Mouse (Mus musculus) MEL (cell line): ENCODE data around the gene Pnkp. TPM values are rescaled to one million over a fixed set of nuclear protein-coding genes. Genes with fewer than 3 reads are reported as not detected.

ENCODE experiments used
- DNase-seq: peaks from one replicate; pipeline ENCODE4 v3.0.0; 2011; ENCODE audit warnings: low read depth, low spot score
- H3K27ac ChIP-seq: 2 replicates; pipeline ENCODE4 v1.5.1; 2012; ENCODE audit warnings: low read depth, mild to moderate bottlenecking, control low read depth, low read length, moderate library complexity; ENCODE audit not compliant: control insufficient read depth
- H3K27me3 ChIP-seq, 2 experiments: fragments of 150-350 bp in 1 of 2; sonication (generic) in 1 of 2; 2 replicates each; pipeline ENCODE4 v1.6.1; 2012; ENCODE audit warnings: low read length in 2 of 2, mild to moderate bottlenecking in 2 of 2, improper control_type of control experiment in 1 of 2, moderate library complexity in 1 of 2; ENCODE audit not compliant: insufficient read depth in 2 of 2, control insufficient read depth in 1 of 2
- H3K36me3 ChIP-seq, 2 experiments: 2 replicates each; pipeline ENCODE4 v1.6.1; 2012 to 2014; ENCODE audit warnings: low read length in 2 of 2, improper control_type of control experiment in 1 of 2, inconsistent platforms in 1 of 2, mild to moderate bottlenecking in 1 of 2; ENCODE audit not compliant: insufficient read depth in 2 of 2, control insufficient read depth in 1 of 2
- H3K4me1 ChIP-seq, 2 experiments: fragments of 150-350 bp in 1 of 2; sonication (generic) in 1 of 2; 2 replicates each; pipeline ENCODE4 v1.6.1; 2012; ENCODE audit warnings: low read length in 2 of 2, improper control_type of control experiment in 1 of 2, mild to moderate bottlenecking in 1 of 2; ENCODE audit not compliant: insufficient read depth in 2 of 2, control insufficient read depth in 1 of 2
- H3K4me3 ChIP-seq, 2 experiments: fragments of 150-350 bp in 1 of 2; sonication (generic) in 1 of 2; 2 replicates each; pipeline ENCODE4 v1.5.1; 2012; ENCODE audit warnings: low read depth in 2 of 2, low read length in 2 of 2, mild to moderate bottlenecking in 2 of 2, moderate library complexity in 2 of 2, control low read depth in 1 of 2, improper control_type of control experiment in 1 of 2; ENCODE audit not compliant: control insufficient read depth in 1 of 2, insufficient read depth in 1 of 2
- H3K79me2 ChIP-seq: 2 replicates; pipeline ENCODE4 v1.6.1; 2012; ENCODE audit warnings: mild to moderate bottlenecking, low read length, moderate library complexity; ENCODE audit not compliant: control insufficient read depth, poor library complexity, insufficient read depth
- H3K9ac ChIP-seq: 2 replicates; pipeline ENCODE4 v1.6.1; 2012; ENCODE audit warnings: low read depth, mild to moderate bottlenecking, control low read depth, low read length, moderate library complexity; ENCODE audit not compliant: control insufficient read depth, poor library complexity, severe bottlenecking
- H3K9me3 ChIP-seq: fragments of 150-350 bp; sonication (generic); replicated peaks from 2 replicates; pipeline ENCODE4 v1.6.1; 2012; ENCODE audit warnings: mild to moderate bottlenecking, low read length, improper control_type of control experiment, moderate library complexity; ENCODE audit not compliant: insufficient read depth
- ELF1 ChIP-seq: IDR thresholded peaks from 2 replicates; pipeline ENCODE4 v1.6.1; 2014; ENCODE audit warnings: low read depth, mild to moderate bottlenecking, inconsistent platforms, low read length, improper control_type of control experiment, moderate library complexity
- GABPA ChIP-seq: IDR thresholded peaks from 2 replicates; pipeline ENCODE4 v1.6.1; 2012; ENCODE audit warnings: low read depth, mild to moderate bottlenecking, inconsistent platforms, low read length, improper control_type of control experiment, moderate library complexity
- GATA1 ChIP-seq: IDR thresholded peaks from 2 replicates; pipeline ENCODE4 v1.6.1; 2011; ENCODE audit warnings: low read depth, low read length, improper control_type of control experiment
- MAZ ChIP-seq: IDR thresholded peaks from 2 replicates; pipeline ENCODE4 v1.6.1; 2012; ENCODE audit warnings: low read depth, mild to moderate bottlenecking, inconsistent platforms, low read length, improper control_type of control experiment
- MYB ChIP-seq: IDR thresholded peaks from 2 replicates; pipeline ENCODE4 v1.6.1; 2011; ENCODE audit warnings: mild to moderate bottlenecking, low read depth, low read length, improper control_type of control experiment
- MYC ChIP-seq: IDR thresholded peaks from 2 replicates; pipeline ENCODE4 v1.6.1; 2011; ENCODE audit warnings: low read depth, mild to moderate bottlenecking, low read length, improper control_type of control experiment, moderate library complexity
- NELFE ChIP-seq: IDR thresholded peaks from 2 replicates; pipeline ENCODE4 v1.6.1; 2011; ENCODE audit warnings: low read depth, low read length, improper control_type of control experiment
- NRF1 ChIP-seq: IDR thresholded peaks from 2 replicates; pipeline ENCODE4 v1.6.1; 2014; ENCODE audit warnings: low read depth, mild to moderate bottlenecking, inconsistent platforms, low read length, improper control_type of control experiment, moderate library complexity; ENCODE audit not compliant: poor library complexity, insufficient read depth, severe bottlenecking
- POLR2A ChIP-seq, 2 experiments: IDR thresholded peaks; 2 replicates each; pipeline ENCODE4 v1.6.1; 2011 to 2012; ENCODE audit warnings: low read length in 2 of 2, mild to moderate bottlenecking in 2 of 2, control low read depth in 1 of 2, improper control_type of control experiment in 1 of 2, low read depth in 1 of 2, moderate library complexity in 1 of 2; ENCODE audit not compliant: control insufficient read depth in 1 of 2, insufficient read depth in 1 of 2, poor library complexity in 1 of 2
- RAD21 ChIP-seq: IDR thresholded peaks from 2 replicates; pipeline ENCODE4 v1.6.1; 2011; ENCODE audit warnings: mild to moderate bottlenecking, low read depth, low read length, improper control_type of control experiment
- SIN3A ChIP-seq: IDR thresholded peaks from 2 replicates; pipeline ENCODE4 v1.6.1; 2012; ENCODE audit warnings: low read length, improper control_type of control experiment, inconsistent platforms
- TCF12 ChIP-seq: IDR thresholded peaks from 2 replicates; pipeline ENCODE4 v1.6.1; 2014; ENCODE audit warnings: low read depth, mild to moderate bottlenecking, inconsistent platforms, low read length, improper control_type of control experiment, moderate library complexity
- UBTF ChIP-seq: IDR thresholded peaks from 2 replicates; pipeline ENCODE4 v1.6.1; 2012; ENCODE audit warnings: low read depth, mild to moderate bottlenecking, inconsistent platforms, low read length, improper control_type of control experiment, moderate library complexity, borderline replicate concordance; ENCODE audit not compliant: insufficient read depth
- USF2 ChIP-seq, 2 experiments: IDR thresholded peaks; 2 replicates each; pipeline ENCODE4 v1.6.1; 2011 to 2012; ENCODE audit warnings: improper control_type of control experiment in 2 of 2, low read length in 2 of 2, borderline replicate concordance in 1 of 2, inconsistent platforms in 1 of 2, low read depth in 1 of 2, mild to moderate bottlenecking in 1 of 2; ENCODE audit not compliant: insufficient read depth in 1 of 2
- ZC3H11A ChIP-seq: IDR thresholded peaks from 2 replicates; pipeline ENCODE4 v1.6.1; 2012; ENCODE audit warnings: low read depth, mild to moderate bottlenecking, inconsistent platforms, low read length, improper control_type of control experiment
- polyA plus RNA-seq, 2 experiments: library from polyadenylated mRNA; stranded (reverse) in 1 of 2; unstranded in 1 of 2; fragments of >175 nt in 1 of 2; fragments of >200 nt in 1 of 2; gene quantifications; 2 replicates each; pipeline versions ENCODE4 v1.2.1 to v1.2.4; 2012; ENCODE audit warnings: low replicate concordance in 2 of 2, low read depth in 1 of 2; ENCODE audit not compliant: insufficient read length in 2 of 2, insufficient read depth in 1 of 2, missing spikeins in 1 of 2
- total RNA-seq: library from RNA; depleted of rRNA; stranded (reverse); fragments of 300-350 nt; gene quantifications from 2 replicates; pipeline ENCODE4 v1.2.3, GENCODE M21; 2012

Pnkp gene
- total and polyA plus RNA-seq, 3 experiments: 39.3 to 45.6 TPM; not detected in 1

- DNase-seq: peak; percentile 83
- H3K27me3 ChIP-seq: no peaks in the 10 kb centered on the region
- no peak for TF ChIP-seq GABPA
- peak; percentile 33; the same call in 1 of the 2 replicates for TF ChIP-seq NELFE
- no peak for TF ChIP-seq USF2 (IDR thresholded peaks at IDR 0.05; ENCODE audit: borderline replicate concordance in 1 of 2, insufficient read depth in 1 of 2, low read depth in 1 of 2, low read length in 2 of 2)
- no peak for TF ChIP-seq NRF1
- TF ChIP-seq MYC: no peak
- no peak for TF ChIP-seq MYB
- TF ChIP-seq RAD21: no peak
- peak in 1 of 2 experiments; percentile 24; a peak in 2 of 4 replicates for TF ChIP-seq POLR2A (IDR thresholded peaks at IDR 0.05; ENCODE audit: control insufficient read depth in 1 of 2, insufficient read depth in 1 of 2, low read depth in 1 of 2, low read length in 2 of 2, poor library complexity in 1 of 2)
- TF ChIP-seq SIN3A: no peak
- TF ChIP-seq ZC3H11A: no peak
- peak; percentile 57 for TF ChIP-seq ELF1
- no peak for TF ChIP-seq GATA1
- no peak for TF ChIP-seq MAZ
- TF ChIP-seq UBTF: no peak
- TF ChIP-seq TCF12: no peak
- peaks cover 28% of the 10 kb centered on the region for H3K79me2 ChIP-seq
- H3K9ac ChIP-seq: peak overlapping the region; percentile 96
- no peaks in the 10 kb centered on the region for H3K9me3 ChIP-seq
- H3K4me1 ChIP-seq: peaks cover 0 to 15% of the 10 kb centered on the region in 2 experiments; a peak in 2 of 4 replicates
- peaks cover 0 to 7% of the 10 kb centered on the region in 2 experiments; a peak in 1 of 4 replicates for H3K36me3 ChIP-seq
- peak overlapping the region; percentile 93 for H3K27ac ChIP-seq
- peak overlapping the region; percentile 61 to 96 for H3K4me3 ChIP-seq
Observed at GRCm38 (mm10) chr7:44850146-44850545, 6.8 kb upstream of the Pnkp start.

GRCm38 (mm10) chr7:44850789-44851624 lies 5.9 kb upstream of the Pnkp start:
- peak overlapping the region; percentile 96 for H3K9ac ChIP-seq
- no peaks in the 10 kb centered on the region for H3K9me3 ChIP-seq
- H3K27ac ChIP-seq: peak overlapping the region; percentile 93
- no peak for DNase-seq
- peak overlapping the region; percentile 61 to 96 for H3K4me3 ChIP-seq
- peaks cover 0 to 15% of the 10 kb centered on the region in 2 experiments; a peak in 2 of 4 replicates for H3K36me3 ChIP-seq
- H3K79me2 ChIP-seq: peaks cover 28% of the 10 kb centered on the region
- peaks cover 1 to 24% of the 10 kb centered on the region in 2 experiments for H3K4me1 ChIP-seq
- H3K27me3 ChIP-seq: no peaks in the 10 kb centered on the region
- TF ChIP-seq SIN3A: no peak
- TF ChIP-seq, all 39 proteins: peak for 0
